Mouse (Mus musculus) ovary, postnatal 14 days (tissue): ENCODE data around the gene Kif2a.
"Not testable (repeated sequence)": the region's sequence is repeated elsewhere in the genome, so short reads cannot be mapped to it uniquely, and the experiment has no call there.

ENCODE experiments used
- DNase-seq: peaks from one replicate; pipeline ENCODE4 v3.0.0; 2022; ENCODE audit warnings: low spot score

Gene Kif2a

GRCm38 (mm10) chr13:107019443-107019842, 2.5 kb downstream of the Kif2a start:
- no peak for DNase-seq

- no peak for DNase-seq
Measured at GRCm38 (mm10) chr13:107013926-107014325, 8.0 kb downstream of the Kif2a start.

- DNase-seq: no peak
Measured at GRCm38 (mm10) chr13:107011618-107012017, 10.3 kb downstream of the Kif2a start.

- no peak for DNase-seq
Measured at GRCm38 (mm10) chr13:107008174-107008573, 13.8 kb downstream of the Kif2a start.

DNA sequence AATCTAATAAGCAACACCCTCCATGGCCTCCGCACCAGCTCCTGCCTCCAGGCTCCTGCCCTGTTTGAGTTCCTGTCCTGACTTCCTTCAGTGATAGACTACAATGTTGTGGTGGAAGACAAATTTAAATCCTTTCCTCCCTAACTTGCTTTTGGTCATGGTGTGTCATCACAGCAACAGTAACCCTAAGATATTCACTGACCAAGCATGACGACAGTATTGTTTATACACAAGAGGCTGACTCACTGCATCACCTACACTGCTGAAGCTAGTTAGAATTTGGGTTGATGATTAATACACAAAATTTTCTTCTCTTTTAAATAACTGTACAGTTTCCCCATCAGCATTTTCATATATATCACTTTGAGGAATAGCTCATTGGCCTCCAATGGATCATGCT, 18.7 kb downstream of the Kif2a start:
- DNase-seq: no peak

- no peak for DNase-seq
Measured at GRCm38 (mm10) chr13:106998671-106999070, 23.3 kb downstream of the Kif2a start.

DNA sequence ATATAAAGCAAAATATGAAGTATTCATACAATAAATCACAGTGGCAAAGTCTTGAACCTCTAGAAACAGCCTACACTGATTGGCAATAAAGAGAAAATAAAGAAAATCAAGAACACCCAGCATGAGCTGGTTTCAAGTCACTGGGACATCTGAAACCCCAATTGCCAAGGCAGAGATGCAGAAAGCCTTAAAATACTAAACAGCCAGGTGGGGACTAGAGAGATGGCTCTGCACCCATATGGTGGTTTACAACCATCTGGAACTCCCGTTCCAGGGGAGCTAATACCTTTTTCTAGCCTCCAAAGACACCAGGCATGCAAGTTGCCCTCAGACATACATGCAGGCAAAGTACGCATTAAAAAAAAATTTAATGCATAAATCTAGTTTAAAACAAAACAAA, 23.9 kb downstream of the Kif2a start:
- no peak for DNase-seq

DNA sequence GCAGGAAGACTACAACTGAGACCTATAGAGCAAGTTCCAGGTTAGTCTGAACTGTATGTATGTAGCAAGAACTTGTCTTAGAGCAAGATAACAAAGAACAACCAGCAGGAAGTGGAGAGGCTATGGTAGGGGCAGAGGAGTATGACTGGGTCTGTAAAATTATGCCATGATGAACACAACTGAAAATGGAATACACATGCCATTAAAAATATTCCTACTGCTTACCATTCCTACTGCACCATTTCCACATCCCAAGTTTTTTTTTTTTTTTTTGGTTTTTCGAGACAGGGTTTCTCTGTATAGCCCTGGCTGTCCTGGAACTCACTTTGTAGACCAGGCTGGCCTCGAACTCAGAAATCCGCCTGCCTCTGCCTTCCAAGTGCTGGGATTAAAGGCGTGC, 24.4 kb downstream of the Kif2a start:
- not testable (repeated sequence) for DNase-seq

GRCm38 (mm10) chr13:106996891-106997290, 25.0 kb downstream of the Kif2a start:
- DNase-seq: no peak

DNA sequence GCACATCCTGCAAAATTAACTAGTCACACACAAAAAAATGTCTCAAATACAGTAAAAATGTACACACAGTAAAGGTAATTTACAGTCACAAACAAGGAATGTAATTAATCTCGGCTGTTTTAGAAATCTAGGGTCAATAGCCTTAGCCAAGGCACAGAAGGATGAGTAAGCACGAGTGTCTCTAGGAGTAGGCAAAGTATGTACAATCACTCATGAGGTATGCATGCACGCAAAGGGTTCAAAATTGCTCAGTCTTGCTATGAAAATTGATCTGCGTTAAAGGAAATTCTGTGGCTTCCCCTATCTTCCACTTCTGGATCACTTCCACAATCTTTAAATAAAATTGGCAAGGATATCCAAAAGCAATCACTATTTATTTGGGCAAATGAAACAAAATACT, 60.4 kb downstream of the Kif2a start:
- DNase-seq: no peak

GRCm38 (mm10) chr13:106960557-106960956, 61.4 kb downstream of the Kif2a start:
- no peak for DNase-seq

GRCm38 (mm10) chr13:106958286-106958685, 63.6 kb downstream of the Kif2a start:
- no peak for DNase-seq

DNA sequence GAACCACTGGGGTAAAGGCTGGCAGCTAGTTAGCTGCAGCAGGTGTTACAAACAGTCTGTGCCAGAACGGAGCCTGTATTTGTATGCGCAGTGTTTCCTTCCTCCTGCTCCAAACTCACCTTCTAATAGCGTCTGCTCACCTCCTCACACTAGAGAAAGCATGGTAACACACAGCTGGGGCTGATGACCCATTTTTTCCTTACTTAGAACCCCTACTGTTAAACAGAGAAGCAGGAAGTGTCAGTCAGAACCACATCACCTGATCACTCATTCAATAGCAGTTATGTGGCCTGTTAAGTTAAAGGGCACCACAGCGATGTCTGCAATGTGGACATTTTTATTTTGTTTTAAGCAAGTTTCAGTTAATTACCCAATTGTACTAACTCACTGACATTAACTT, 64.4 kb downstream of the Kif2a start:
- no peak for DNase-seq

DNA sequence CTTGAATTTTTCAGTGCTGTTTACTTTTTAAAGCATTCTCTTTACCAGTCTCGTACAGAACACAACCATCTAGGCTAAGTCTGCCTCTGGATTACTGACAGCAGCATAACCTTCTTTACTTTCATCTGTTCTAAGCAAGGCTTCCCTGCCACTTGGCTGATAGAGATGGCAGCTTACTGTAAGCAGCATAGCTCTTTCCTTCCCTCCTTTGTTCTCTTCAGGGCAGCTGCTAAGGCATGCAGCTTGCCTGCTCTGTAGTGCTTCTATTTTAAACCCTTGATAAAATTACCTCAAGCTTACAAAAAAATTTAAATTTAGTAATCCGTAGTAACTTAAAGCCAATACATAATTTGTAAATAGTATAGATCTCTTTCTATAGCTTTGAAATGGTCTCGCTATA, 67.0 kb downstream of the Kif2a start:
- no peak for DNase-seq

DNA sequence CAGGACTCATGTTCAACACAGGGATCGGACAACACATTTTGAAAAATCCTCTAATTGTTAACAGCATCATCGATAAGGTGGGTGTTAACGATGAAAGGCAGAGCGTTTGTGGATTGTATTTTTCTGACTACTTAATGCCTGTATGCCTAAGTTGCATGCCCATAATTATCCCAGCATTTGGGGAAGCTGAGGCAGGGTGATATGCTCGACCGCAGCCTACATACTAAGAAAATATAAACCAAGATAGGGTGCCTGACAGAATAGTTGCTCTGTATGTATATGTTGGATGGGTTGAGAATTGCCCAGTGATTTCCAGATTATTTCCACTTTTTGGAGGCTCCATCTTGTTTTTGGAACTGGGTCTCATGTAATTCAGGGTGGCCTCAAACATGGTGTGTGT, 74.3 kb downstream of the Kif2a start:
- no peak for DNase-seq

DNA sequence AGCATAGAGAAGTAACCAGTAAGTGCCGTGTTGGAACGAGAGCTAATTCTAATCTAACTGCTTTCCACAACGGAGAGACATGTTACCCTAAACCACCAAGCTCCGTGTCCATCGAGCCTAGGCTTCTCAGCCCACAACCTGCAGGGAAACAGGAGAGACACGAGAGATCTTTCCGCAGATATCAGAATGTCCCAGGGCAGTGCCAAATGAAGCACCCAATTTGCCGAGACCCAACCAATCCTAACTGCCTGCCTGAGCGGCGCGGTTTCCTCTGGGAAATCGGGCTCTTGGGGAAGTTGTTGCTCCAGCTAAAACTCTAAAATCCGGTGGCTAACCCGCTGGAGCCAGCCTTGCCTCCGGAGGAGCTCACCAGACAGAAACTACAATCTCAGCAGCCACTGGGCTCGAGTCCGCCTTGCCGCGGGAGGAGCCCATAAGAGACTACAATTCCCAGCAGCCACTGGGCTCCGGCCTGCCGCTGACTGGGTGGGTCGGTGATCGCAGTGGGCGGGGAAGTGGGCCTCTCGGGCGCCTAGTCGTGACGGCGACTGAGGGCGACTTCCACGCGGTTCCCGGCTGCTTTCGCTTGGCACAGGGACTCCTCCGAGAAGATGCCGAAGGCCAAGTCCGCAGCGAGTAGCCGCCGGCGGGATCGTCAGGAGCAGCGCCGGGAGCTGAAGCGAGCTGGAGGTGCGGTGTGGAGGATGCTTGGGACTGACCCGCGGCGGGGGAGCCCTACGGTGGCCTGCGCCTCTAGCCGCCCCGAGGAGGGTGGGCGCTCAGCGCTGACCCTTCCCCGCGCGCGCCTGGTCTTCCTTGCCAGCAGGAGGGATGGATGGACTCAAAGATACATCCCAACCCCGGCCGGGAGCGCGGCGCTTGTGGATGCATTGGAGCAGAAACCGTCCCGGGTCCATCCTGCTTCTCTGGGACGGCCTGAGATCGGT, 75.1 kb downstream of the Kif2a start, which contains the start of gene Dimt1:
Gene Dimt1, plus strand, starts transcription at position 534 of the 947 bp plus-strand sequence.
- DNase-seq: peak; percentile 81

- no peak for DNase-seq
Measured at GRCm38 (mm10) chr13:106945518-106945917, 76.4 kb downstream of the Kif2a start.

DNA sequence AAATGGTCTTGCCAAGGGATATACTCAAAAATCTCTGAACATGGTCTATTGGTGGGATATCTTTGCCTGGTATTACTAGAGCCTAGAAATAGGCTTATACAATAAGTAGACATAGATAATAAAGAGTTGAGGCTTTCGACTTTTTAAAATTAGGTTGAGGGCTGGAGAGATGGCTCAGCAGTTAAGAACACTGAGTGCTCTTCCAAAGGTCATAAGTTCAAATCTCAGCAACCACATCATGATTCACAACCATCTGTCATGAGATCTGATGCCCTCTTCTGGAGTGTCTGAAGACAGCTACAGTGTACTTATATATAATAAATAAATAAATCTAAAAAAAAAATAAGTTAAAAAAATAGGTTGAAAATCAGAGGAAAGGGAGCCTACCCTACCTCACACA, 79.2 kb downstream of the Kif2a start:
- DNase-seq: no peak

DNA sequence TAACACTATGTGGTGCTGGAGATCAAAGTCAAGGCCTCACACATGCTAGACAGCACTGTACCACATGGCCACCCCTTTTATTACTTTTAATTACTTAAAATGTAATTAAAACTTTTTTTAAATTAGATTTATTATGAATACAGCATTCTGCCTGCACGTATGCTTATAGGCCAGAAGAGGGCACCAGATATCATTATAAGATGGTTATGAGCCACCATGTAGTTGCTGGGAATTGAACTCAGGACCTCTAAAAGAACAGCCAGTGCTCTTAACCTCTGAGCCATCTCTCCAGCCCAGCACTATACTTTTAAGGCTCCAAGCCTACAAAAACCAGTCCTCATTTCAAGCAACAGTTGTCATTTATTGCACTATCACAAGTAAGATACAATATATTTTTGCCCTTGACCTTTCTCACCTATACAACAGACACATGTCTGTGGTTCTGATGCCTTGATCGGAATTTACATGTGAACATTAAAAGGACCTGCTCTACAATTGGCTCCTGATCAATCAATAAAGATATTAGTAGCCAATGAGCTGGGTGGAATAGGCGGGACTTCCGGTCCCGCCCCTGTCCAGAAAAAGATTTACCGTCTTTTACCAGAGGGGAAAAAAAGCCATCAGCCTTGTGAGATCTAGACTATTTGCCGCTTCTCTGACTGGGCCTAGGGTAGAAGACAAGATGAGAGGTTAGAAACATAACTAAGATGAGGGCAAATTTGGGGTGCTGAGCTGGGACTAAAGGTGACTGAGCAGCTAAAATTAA, 80.5 kb downstream of the Kif2a start:
- DNase-seq: no peak

DNA sequence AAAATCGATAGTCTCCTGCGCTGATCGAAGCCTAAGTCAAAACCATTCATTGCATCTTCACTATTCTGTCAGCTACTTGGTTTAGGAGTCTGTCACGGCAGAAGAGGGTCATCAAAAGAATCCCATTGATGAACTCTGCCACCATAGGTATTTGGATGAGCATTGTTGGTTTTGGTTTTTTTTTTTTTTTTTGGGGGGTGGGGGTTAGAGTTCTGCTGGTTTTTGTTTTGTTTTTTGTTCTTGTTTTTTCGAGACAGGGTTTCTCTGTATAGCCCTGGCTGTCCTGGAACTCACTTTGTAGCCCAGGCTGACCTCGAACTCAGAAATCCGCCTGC, 84.8 kb downstream of the Kif2a start:
- DNase-seq: no peak

DNA sequence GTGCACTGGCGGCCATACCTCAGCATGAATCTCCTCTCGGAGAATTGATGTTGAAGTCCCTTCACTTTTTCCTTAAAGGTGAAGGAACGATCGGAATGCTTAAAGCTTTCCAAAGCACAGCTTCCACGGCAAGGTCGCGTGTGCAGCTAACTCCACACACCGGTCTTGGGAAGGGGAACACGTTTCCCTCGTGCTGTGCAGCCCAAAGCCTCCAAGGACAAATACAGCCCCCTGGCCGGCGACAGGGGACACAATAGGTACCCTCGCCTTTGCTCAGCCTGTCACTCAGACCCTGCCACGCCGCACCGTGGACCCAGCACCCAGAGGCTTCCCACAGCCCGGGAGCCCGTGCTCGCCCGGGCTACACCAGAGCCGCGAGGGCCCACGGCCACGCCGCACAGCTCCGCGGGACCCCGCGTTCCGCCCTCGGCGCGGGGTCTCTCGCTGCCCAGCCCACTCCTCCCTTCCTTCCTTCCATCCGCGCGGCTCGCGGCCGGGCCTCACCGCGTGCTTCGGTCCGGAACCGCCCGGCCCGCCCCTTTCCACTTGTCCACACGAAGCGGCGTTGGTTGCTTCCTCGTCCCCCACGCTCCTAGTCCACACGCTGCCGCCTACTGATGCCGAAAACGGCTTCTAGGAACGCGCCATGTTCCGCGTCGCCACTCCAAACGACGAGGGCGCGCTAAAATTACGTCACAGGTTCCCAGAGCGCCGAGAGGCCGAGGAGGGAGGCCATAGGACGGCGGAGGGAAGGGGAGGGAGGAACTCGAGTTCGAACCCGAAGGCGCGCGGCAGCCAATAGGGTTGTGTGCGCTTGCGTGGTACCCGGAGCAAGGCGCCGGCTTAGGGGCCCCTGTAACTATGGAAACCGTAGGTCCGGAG, 85.4 kb downstream of the Kif2a start, which contains the start of gene Ipo11:
Gene Ipo11, minus strand, starts transcription at position 703 of the 882 bp plus-strand sequence.
- DNase-seq: peak; percentile 84

DNA sequence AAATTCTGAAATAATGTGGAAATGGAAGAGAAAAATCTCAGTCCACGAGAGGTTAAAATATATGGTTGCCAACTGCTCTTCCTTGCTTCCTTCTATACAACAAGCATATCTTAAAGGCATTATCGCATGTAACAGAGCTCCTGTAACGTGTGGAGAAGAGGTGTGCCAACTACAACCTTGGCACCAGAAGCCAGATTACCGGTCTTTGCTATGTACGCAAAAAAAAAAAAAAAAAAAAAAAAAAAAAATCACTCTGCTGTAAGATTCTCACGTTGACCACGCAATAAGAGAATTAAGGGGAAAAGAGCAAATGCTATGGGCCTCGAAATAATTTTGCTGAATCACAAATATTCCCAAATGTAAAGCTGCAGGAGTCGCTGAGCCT, 86.1 kb downstream of the Kif2a start:
- DNase-seq: no peak
